Mouse (Mus musculus): ENCODE data around the gene Ambra1.

DNA sequence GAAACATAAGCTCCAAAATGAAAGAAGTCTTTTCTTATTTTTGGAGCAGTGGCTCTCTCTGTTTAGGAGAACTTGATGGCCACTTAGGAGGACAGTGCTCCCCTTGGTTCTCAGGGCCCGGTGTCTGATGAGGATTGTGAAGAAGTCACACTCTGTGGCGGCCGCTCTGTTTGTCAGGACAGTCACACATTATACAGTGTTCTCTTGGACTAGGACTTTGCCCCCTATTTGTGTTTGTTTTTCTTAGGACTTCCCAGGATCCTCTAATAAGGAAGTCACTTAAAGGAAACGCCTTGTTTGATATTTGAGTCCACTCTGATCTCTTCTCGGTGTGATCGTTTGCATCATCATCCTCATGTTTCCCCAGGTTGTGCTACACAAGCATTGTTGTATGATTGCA, 11.7 kb upstream of the Ambra1 start:
- no peak for TF ChIP-seq CTCF (IDR thresholded peaks at IDR 0.05; ENCODE audit: insufficient read depth, low read depth, low read length)
- TF ChIP-seq POLR2A (IDR thresholded peaks at IDR 0.05; ENCODE audit: insufficient read depth, low read depth, low read length) = no peak
